Mouse (Mus musculus) forebrain, postnatal 0 days (tissue): ENCODE data around the gene Cgnl1. TPM values are rescaled to one million over a fixed set of nuclear protein-coding genes. Genes with fewer than 3 reads are reported as not detected.

ENCODE experiments used
- ATAC-seq: fragments of 200-750 bp; cut with Nextera tagmentation; 2 replicates; pipeline ENCODE4 v1.8.0; 2017; ENCODE audit warnings: mild to moderate bottlenecking, moderate library complexity
- DNase-seq: peaks from one replicate; pipeline ENCODE4 v3.0.0-alpha.2; 2015
- H3K27ac ChIP-seq: fragments of 300-500 bp; sonication (generic); 2 replicates; pipeline ENCODE4 v1.5.1; 2014; ENCODE audit warnings: low read depth, mild to moderate bottlenecking, antibody characterized with exemption, low read length, moderate library complexity, mixed read lengths
- H3K27me3 ChIP-seq: fragments of 300-500 bp; sonication (generic); 2 replicates; pipeline ENCODE4 v1.6.1; 2014; ENCODE audit warnings: mild to moderate bottlenecking, low read length, mixed read lengths; ENCODE audit not compliant: insufficient read depth
- H3K36me3 ChIP-seq: fragments of 300-500 bp; sonication (generic); 2 replicates; pipeline ENCODE4 v1.6.1; 2014; ENCODE audit warnings: mild to moderate bottlenecking, moderate library complexity; ENCODE audit not compliant: insufficient read depth
- H3K4me1 ChIP-seq: fragments of 300-500 bp; sonication (generic); 2 replicates; pipeline ENCODE4 v1.6.1; 2014; ENCODE audit warnings: antibody characterized with exemption; ENCODE audit not compliant: insufficient read depth
- H3K4me2 ChIP-seq: fragments of 300-500 bp; sonication (generic); 2 replicates; pipeline ENCODE4 v1.6.1; 2014; ENCODE audit warnings: low read depth, mild to moderate bottlenecking, moderate library complexity
- H3K4me3 ChIP-seq: fragments of 300-500 bp; sonication (generic); 2 replicates; pipeline ENCODE4 v1.5.1; 2014; ENCODE audit warnings: low read depth, low read length, mixed read lengths
- H3K9ac ChIP-seq: fragments of 300-500 bp; sonication (generic); 2 replicates; pipeline ENCODE4 v1.6.1; 2014; ENCODE audit warnings: mild to moderate bottlenecking
- H3K9me3 ChIP-seq: fragments of 300-500 bp; sonication (generic); 2 replicates; pipeline ENCODE4 v1.6.1; 2016; ENCODE audit warnings: low read length
- CTCF ChIP-seq: sonication (generic); IDR thresholded peaks from 2 replicates; pipeline ENCODE4 v1.5.1; 2016; ENCODE audit warnings: antibody characterized with exemption, control low read depth, low read depth
- WGBS: fragments of 180-500 bp; shearing (Covaris S2); extraction: QIAGEN DNeasy Blood & Tissue Kit; methylation state at CpG from one replicate; pipeline ENCODE4 v1.1.7; 2014; 5-methylcytosine and 5-hydroxymethylcytosine counted together
- polyA plus RNA-seq: library from polyadenylated mRNA; unstranded; fragments of >200 nt; fragmentation: Nextera tagmentation; extraction: Ambion mirVana; gene quantifications from 2 replicates; pipeline ENCODE4 v1.2.1, GENCODE M21; 2015
- total RNA-seq: library from RNA; depleted of rRNA; stranded (reverse); fragments of >200 nt; gene quantifications from 2 replicates; pipeline ENCODE4 v1.2.3, GENCODE M21; 2014

Gene Cgnl1
- total and polyA plus RNA-seq, 2 experiments from 2014 or later = 5.0 to 8.5 TPM

DNA sequence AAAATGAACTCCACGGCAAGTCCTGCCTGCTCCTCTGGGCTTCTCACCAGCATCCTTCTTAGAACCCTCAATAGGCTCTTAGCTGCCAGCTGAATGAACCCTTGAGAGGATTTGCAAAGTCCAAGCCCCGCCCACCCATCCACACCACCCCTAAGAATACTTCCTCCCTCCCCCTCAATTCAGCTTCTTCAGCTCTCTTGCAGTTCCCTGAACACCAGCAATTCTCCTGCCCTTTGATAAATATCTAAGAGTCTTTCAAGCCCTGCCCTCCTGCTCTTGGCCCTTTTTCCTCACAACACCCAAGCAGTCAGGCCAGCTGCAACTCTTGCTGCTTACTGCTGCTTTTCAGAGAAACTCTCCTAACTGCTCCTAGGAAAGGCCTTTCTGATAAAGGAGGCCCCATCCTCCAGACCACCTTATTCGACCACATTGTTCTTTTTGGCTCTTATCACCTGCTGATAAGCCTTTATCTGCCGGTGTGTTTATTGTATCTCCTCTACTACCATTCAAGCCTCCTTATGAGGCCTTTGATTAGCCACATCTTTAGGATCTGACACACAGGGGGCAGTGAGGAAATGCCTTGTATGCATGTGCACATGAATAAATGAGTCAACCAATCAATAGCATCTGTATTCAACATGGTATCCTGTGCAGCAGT is 21.3 kb downstream of the Cgnl1 start:
- no peaks in the 10 kb centered on the region for H3K36me3 ChIP-seq
- H3K4me3 ChIP-seq = no peak overlapping the region
- H3K4me1 ChIP-seq = no peaks in the 10 kb centered on the region
- no peak overlapping the region for H3K4me2 ChIP-seq
- DNase-seq (peak; percentile 22), ATAC-seq (peak; percentile 16; the same call in 1 of the 2 replicates)
- no peak overlapping the region for H3K9ac ChIP-seq
- TF ChIP-seq CTCF = no peak
- no peaks in the 10 kb centered on the region for H3K9me3 ChIP-seq
- H3K27me3 ChIP-seq = no peaks in the 10 kb centered on the region
- WGBS = 9% methylated on average over 4 of the region's 4 CpGs
- no peak overlapping the region for H3K27ac ChIP-seq

- H3K27me3 ChIP-seq = no peaks in the 10 kb centered on the region
- no peak for TF ChIP-seq CTCF
- no peak overlapping the region for H3K27ac ChIP-seq
- DNase-seq = no peak
- H3K36me3 ChIP-seq = no peaks in the 10 kb centered on the region
- 55% methylated on average over 4 of the region's 4 CpGs for WGBS
- no peak overlapping the region for H3K4me3 ChIP-seq
- no peak overlapping the region for H3K9ac ChIP-seq
- H3K4me1 ChIP-seq = no peaks in the 10 kb centered on the region
- H3K4me2 ChIP-seq = no peak overlapping the region
- ATAC-seq = no peak
- H3K9me3 ChIP-seq = no peaks in the 10 kb centered on the region
Measured at GRCm38 (mm10) chr9:71746405-71746804, 25.0 kb downstream of the Cgnl1 start.

DNA sequence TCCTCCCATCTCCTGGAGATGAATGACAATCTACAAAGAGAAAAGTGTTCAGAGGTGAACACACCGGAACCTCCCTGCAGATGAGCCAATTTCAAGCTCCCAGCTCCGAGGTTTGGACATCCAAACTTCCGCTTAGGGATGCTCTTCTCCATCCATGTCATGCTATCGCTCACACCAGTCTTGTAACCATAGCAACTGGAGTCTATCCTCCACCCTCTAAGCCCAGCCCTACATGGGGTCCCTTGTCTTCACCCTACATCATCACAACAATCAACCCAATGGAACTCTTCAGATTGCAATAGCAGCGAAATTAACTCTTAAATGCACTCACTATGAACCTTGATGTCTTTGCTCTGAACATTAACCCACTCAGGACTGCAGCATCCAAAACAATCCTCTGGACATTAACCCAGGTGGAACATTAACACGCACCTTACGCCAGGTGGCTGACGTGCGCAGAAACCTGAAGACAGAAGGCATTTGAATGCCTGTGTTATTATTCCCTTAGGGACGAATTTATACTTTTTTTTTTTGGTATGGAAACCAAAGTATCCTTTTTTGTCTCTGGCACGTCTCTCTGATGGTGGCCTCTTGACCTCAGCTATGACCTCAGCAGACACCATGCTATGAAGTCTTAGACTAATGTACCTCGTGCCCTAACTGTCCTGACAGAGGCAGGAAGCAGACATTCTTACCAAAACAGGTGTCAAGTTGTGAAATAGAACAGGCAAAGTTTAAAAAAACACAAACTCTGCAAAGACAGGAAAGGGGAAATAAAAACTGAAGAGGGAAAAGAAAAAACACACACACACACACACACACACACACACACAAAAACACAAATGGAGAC is 33.1 kb downstream of the Cgnl1 start:
- Histone ChIP-seq H3K27ac (no peak overlapping the region), H3K9me3 (no peaks in the 10 kb centered on the region), H3K4me2 (no peak overlapping the region), H3K36me3 (no peaks in the 10 kb centered on the region), H3K4me1 (no peaks in the 10 kb centered on the region), H3K4me3 (no peak overlapping the region), H3K27me3 (no peaks in the 10 kb centered on the region), H3K9ac (no peak overlapping the region)
- no peak for TF ChIP-seq CTCF
- 80% methylated on average over 12 of the region's 12 CpGs for WGBS
- DNase-seq (no peak), ATAC-seq (peak; percentile 62)

- ATAC-seq (peak; percentile 65; the same call in 1 of the 2 replicates), DNase-seq (peak; percentile 27)
- 44% methylated on average over 3 of the region's 3 CpGs for WGBS
- Histone ChIP-seq H3K4me1 (no peaks in the 10 kb centered on the region), H3K9me3 (no peaks in the 10 kb centered on the region), H3K36me3 (no peaks in the 10 kb centered on the region), H3K9ac (no peak overlapping the region), H3K27ac (no peak overlapping the region), H3K27me3 (no peaks in the 10 kb centered on the region), H3K4me2 (no peak overlapping the region), H3K4me3 (no peak overlapping the region)
- no peak for TF ChIP-seq CTCF
Measured at GRCm38 (mm10) chr9:71737257-71738023, 34.0 kb downstream of the Cgnl1 start.

- 87% methylated on average over 7 of the region's 7 CpGs for WGBS
- H3K27me3 ChIP-seq = no peaks in the 10 kb centered on the region
- ATAC-seq (no peak), DNase-seq (no peak)
- H3K27ac ChIP-seq = no peak overlapping the region
- H3K9me3 ChIP-seq = no peaks in the 10 kb centered on the region
- TF ChIP-seq CTCF = no peak
- H3K4me2 ChIP-seq = no peak overlapping the region
- no peak overlapping the region for H3K9ac ChIP-seq
- no peaks in the 10 kb centered on the region for H3K36me3 ChIP-seq
- no peaks in the 10 kb centered on the region for H3K4me1 ChIP-seq
- H3K4me3 ChIP-seq = no peak overlapping the region
Measured at GRCm38 (mm10) chr9:71735886-71736285, 35.5 kb downstream of the Cgnl1 start.

DNA sequence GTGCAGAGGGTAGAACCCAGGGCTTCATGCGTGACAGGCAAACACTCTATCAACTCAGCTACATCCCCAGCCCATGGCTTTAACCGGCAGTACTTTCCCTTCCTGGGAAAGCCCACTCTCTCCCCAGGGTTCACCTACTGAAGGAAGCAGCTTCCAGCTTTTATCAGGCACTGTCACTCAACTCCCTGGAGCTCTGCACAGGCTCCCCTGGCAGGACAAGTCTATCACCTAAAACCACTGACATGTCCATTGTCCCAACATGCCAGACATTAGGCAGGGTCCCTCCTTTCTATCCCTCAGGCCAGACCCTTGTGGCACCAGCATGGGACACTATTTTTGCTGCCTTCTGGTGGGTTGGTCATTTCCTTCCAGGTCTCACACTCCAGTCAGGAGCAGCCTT is 37.8 kb downstream of the Cgnl1 start:
- Histone ChIP-seq H3K36me3 (no peaks in the 10 kb centered on the region), H3K27ac (no peak overlapping the region), H3K4me1 (peaks cover 4% of the 10 kb centered on the region; the same call in 1 of the 2 replicates), H3K9ac (no peak overlapping the region), H3K4me3 (no peak overlapping the region), H3K4me2 (no peak overlapping the region), H3K27me3 (no peaks in the 10 kb centered on the region), H3K9me3 (no peaks in the 10 kb centered on the region)
- no peak for DNase-seq
- no peak for ATAC-seq
- 86% methylated on average over 2 of the region's 2 CpGs for WGBS
- TF ChIP-seq CTCF = no peak
